Mouse (Mus musculus) lung, postnatal 0 days (tissue): Measurements from ENCODE around the gene Sorbs1.

Experiments used
- CTCF ChIP-seq: IDR thresholded peaks from 2 replicates; pipeline ENCODE4 v1.5.1; 2016; ENCODE audit warnings: antibody characterized with exemption, mild to moderate bottlenecking
- EP300 ChIP-seq: IDR thresholded peaks from 2 replicates; pipeline ENCODE4 v1.6.1; 2016; ENCODE audit warnings: antibody characterized with exemption, mild to moderate bottlenecking, control low read depth

DNA sequence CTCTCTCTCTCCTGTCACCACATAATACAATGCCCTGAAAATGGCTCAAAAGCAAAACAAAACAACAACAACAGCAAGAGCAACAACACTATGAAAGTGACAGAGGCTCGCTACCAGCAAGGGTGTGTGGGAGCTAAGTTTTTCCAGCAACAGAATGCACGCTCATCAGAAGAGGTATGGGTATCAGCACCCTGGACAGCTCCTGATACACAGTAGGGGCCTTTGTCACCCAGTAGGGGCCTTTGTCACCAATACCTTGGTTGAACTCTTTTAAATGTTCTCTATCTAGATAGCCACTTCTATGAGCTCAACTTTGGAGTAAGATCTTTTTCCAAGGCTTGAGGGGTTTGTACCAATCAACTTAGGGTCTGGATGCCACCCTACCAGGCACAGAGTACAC lies 138.9 kb downstream of the Sorbs1 start:
- TF ChIP-seq CTCF (no peak), EP300 (no peak)
